Mouse (Mus musculus) heart, adult 2 months (tissue): ENCODE measurements around the gene Msrb3.

Experiments
- CTCF ChIP-seq: fragments of 200-600 bp; IDR thresholded peaks from 2 replicates; pipeline ENCODE4 v1.8.1; 2022; ENCODE audit warnings: antibody characterized with exemption, mild to moderate bottlenecking, moderate library complexity
- POLR2A ChIP-seq: fragments of 200-500 bp; IDR thresholded peaks from 2 replicates; pipeline ENCODE4 v1.6.1; 2011; ENCODE audit warnings: mild to moderate bottlenecking, low read depth, low read length, control low read depth; ENCODE audit not compliant: insufficient read depth

DNA sequence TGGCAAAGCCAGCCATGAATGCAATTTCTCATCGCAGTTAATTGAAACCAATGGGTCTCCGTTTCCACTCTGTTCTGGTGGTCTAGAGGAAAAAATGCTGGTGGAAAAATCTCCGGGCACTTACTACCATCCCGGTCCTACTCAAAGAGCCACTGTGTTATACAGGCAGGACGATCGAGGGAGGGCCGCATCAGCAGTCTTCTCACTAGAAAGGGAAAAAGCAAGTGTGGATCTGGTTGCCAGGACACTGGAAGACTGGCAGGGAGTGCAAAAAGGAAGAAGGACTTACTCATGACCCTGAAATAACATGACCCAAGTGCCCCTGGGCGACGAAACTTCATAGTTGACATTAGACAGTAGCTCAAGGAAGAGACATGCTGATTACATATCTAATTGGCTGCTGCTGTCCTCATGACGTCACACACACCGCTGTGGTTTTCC, 147.1 kb downstream of the Msrb3 start:
- TF ChIP-seq CTCF = no peak
- no peak for TF ChIP-seq POLR2A
